Mouse (Mus musculus) Muller cell, postnatal 12 days (primary cell): ENCODE results near the gene Sgta.
A peak's percentile ranks its signal among the peaks of the same experiment; 100 is the strongest.
"Not testable (repeated sequence)": the region's sequence is repeated elsewhere in the genome, so short reads cannot be mapped to it uniquely, and the experiment has no call there.

Source experiments
- DNase-seq: peaks from one replicate; pipeline ENCODE4 v3.0.0-alpha.2; 2015; ENCODE audit errors: inconsistent ontology term

Gene Sgta

DNA sequence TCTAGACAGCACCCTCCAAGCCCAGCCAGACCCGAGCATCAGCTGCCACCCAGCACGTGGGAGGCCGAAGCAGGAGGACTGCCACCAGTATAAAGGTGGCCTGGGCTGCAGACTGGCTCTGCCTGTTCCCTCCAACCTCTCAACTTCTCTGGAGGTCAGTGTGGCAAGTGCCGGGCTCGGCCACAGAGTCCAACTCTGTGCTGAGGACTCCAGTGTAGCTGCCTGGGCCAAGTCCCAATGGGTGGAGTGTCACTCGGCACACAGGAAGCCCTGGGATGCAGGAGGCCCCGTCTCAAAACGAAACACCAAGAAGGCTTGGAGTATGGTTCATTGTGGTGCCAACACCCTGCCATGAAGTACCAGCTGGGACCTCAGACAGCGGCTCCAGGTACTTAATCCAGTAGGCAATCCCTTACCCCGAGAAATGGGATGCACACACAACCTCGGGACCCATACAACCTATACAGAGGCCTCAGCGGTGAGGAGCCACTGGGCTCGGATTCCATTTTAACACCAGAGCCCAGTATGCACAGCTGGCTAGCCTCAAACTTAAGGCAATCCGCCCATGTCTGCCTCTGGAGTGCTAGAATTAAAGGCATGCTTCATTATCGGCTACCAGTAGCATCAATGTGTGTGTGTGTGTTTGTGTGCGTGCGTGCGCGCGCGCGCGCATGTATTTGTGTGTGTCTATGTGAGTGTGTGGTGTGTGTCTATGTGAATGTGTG, 2.4 kb downstream of the Sgta start:
- no peak for DNase-seq

DNA sequence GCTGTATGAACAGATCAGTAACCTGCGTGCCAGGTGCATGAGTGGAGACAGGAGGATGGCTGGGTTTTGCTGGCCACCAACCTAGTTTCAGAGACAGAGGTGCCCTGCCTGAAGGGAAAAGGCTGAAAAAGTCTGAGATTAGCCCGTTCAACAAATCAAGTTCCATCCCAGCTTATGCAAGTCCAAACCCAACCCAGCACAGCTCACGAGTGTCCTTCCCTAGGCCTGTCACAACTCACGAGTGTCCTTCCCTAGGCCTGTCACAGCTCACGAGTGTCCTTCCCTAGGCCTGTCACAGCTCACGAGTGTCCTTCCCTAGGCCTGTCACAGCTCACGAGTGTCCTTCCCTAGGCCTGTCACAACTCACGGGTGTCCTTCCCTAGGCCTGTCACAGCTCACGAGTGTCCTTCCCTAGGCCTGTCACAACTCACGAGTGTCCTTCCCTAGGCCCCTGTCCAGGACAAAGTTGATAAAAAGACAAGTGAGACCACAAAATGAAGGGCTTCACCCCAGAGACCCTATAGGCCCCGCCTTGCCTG, 4.1 kb downstream of the Sgta start:
- not testable (repeated sequence) for DNase-seq

DNA sequence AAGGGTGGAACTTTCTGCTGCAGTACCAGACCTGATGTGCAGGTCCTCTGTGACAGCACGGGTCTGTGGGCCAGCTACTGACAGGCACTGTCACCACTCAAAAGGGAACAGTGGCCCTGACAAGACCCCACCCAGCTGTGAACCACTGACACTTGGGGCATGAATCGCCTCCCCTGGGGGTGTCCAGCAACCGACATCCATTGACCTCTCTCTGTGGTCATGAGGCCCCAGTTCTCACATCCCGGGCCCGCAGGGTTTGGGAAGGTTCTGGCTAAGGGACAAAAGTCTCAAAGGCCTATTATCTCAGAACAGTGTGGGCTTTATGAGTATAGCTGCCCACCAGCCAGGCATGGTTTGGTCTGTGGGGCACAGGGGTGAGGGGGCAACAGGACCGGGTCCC, 4.8 kb downstream of the Sgta start:
- no peak for DNase-seq

DNA sequence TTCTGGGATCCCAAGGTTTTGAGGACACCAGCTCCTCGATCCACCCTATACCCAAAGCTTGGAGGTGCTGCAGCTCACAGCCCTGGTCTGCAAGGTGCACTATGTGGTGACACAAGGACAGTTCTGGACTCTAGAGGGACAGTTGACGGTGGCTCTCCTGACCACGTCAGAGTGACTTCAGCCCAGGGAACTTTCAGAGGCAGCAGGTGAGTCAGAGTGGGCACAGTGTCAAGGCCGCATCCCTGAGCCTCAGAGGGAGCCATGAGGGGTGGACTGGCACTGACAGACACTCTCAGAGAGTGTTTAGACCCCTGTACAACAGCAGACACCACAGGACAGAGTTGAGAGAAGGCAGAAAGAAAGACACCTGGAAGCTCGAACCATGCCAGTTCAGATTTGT, 7.4 kb downstream of the Sgta start:
- no peak for DNase-seq

DNA sequence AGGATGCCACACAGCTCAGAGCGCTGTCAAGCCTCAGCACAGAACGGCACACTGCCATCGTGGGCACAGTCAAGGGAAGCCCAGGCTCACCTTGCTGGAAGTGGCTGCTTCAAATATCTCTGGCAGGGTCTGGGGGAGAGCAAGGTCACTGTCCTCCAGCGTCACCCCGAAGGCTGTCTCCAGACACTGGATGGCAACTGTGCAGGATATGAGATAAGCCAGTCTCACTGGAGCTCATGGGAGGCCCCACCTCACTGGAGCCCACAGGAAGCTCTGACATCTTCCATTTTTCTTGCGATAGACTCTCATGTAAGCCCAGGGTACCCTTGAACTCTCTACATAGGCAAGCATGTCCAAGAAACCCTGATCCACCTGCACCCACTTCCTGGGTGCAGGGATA, 8.8 kb downstream of the Sgta start:
- no peak for DNase-seq

DNA sequence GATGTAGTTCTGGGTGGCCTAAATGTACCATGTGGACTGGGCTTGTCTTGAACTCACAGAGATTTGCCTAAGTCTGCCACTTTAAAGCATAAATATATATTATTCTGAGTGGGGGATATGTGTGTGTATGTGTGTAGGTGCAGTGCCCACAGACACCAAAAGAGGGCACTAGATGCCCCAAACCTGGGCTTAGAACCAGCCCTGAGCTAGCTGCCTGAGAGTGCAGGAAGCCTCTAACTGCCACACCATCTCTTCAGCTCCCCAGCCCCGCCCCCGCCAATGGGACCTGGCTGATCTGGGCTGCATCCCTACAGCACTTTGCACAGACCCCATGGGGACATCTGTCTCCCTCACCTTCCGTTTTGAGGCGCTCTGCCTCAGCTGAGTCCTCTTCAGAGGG, 9.3 kb downstream of the Sgta start:
- DNase-seq, result no peak

DNA sequence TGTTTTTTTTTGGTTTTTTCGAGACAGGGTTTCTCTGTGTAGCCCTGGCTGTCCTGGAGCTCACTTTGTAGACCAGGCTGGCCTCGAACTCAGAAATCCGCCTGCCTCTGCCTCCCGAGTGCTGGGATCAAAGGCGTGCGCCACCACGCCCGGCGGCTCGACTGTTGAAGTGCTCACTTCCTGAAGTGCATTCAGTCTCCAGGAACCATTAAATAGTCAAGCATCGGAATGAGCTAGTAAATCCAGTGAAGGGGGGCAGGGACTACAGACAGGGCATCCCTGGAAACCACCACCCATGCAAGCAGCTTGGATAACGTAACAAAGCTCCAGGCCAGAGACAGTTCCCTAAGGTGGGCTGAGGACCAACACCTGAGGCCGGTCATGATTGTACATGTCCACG, 14.7 kb downstream of the Sgta start:
- DNase-seq, result not testable (repeated sequence)

DNA sequence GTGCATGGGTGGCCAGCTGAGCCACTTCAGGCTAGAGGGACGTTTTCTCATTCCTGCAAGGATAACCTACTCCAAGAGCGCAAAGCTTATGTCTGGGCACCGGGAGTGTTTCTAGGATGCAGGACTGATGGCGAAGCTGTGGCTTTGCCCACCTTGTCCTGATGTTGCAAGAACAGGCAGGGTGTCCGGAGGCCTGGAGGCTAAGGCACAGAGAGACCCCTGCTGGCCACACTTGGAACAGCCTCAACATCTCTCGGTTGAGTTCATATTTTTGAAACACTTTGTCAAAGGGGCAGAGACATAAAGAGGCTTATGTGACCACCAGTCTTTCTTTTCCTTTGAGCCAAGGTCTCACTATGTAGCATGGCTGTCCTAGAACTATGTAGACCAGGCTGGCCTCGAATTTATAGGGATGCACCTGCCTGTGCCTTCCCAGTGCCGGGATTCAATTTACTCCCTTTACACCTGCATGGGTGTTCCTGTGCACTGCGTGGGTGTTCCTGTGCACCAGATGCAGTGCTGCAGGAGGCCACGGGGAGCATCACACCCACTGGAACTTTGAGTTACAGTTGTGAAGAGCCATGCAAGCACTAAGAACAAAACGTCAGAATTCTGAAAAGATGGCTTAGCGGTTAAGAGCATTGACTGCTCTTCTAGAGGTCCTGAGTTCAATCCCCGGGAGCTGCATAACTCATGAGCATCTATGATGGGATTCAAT, 18.4 kb downstream of the Sgta start:
- peak; percentile 38 for DNase-seq

DNA sequence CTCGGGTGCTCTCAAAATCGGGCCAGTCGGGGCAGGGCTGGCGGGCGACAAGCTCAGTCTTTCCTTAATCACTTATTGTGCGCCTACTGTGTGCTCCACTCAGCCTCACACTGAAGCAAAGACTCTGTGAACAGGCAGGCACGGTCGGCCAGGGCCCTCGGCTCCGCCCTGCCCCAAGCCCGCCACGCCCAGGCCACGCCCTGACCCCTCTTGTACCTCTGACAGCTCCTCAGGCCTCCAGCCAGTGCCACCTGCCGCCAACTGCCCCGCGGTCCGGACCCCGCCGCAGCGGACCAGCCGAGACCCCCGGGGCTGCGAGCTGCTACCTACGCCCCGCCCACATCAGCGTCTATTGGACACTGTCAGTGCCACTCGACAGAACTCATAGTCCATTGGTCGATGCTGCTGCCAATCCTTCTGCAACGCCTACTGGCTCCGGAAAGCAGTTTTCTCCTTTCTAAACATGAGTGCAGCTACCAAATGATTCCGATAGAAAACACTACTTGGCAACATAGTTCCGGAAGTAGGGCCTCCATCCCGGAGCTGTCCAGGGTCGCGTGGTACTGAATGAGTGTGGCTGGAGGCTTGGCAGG, 22.9 kb downstream of the Sgta start, which contains the start of gene Slc39a3:
Gene Slc39a3 (minus strand): TSS at position 439 of the 593 bp plus-strand sequence.
- peak; percentile 97 for DNase-seq

DNA sequence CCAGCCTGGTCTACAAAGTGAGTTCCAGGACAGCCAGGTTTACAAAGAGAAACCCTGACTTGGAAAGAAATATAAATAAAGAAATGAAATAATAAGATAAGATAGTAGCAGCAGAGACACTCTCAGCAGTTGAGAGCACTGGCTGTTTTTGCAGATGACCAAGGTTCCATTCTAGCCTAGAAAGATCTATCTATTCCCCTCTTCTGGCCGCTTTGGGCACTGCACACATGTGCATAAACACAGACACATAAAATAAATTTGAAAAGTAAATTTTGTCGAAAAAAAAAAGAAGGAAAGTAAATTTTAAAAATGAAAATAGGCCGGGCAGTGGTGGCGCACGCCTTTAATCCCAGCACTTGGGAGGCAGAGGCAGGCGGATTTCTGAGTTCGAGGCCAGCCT, 23.7 kb downstream of the Sgta start:
- DNase-seq, result peak; percentile 13

DNA sequence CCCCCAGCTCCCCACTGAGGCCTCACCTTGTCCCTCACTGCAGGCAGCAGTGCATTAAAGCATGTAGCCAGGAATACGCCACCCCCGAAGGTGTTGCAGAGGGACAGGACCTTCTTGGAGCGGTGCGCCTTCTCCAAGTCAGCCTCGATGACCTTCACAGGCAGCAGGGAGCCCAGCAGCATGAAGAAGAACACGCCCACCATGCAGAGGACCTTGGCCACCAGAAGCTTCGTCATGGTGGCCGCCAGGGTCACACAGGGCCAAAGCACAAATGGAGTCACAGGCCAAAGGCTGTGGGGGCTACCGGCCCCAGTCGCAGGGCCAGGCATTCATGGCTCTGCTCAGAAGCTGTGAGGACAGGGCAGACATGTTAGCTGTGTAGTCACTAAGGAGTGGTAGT, 26.4 kb downstream of the Sgta start:
- no peak for DNase-seq

DNA sequence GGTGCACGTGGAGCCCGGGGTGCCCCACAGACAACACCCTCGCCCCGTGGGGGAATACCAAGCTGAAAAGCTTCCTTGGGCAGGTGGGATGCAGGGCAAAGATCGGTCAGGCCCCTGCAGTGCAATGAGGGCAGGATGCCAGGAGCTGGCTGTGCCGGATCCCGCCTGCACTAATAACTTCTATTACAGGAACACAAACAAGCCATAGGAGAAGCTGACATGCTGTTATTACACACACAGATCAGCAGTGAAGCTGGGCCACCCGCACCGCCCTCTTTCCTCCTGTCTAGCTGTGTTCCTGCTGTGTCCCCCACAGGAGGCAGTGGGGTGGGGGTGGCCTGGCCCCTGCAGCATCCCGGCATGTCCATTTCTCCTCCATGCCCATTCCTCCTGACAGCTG, 30.9 kb downstream of the Sgta start:
- no peak for DNase-seq

DNA sequence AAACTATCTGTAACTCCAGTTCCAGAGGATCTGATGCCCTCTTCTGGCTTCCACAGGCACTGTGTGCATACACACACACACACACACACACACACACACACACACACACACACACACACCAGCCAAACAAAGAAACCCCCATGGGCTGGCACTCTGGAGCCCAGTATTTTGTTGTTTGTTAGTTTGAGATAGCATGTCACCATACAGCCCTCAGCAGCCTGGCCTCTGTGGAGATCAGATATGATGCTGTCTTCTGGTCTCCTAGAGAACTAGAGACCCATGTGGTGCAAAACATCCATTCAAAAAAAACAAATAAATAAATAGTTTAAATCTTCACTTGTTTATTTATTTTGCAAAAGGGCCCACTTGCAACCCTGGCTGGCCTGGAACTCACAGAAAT, 31.8 kb downstream of the Sgta start:
- no peak for DNase-seq

DNA sequence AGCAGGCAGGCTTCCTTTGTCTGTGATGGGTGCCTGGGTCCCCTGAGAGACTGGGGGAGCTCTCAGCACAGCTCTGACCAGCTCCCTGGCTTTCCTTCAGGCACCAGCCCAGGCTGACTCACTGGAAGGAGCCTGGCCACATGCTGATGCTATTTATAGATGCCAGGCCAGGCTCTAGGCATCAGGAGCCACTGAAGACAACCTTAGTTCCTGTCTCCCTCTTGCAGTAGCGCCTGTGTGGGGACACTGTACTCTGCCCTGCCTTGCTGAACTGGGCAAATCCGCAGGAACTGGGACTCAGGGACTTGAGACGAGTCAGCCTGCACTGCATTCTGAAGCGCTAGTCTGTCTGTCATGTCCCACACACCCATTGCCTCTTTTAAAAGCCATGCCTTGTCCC, 32.6 kb downstream of the Sgta start:
- DNase-seq, result peak; percentile 34

DNA sequence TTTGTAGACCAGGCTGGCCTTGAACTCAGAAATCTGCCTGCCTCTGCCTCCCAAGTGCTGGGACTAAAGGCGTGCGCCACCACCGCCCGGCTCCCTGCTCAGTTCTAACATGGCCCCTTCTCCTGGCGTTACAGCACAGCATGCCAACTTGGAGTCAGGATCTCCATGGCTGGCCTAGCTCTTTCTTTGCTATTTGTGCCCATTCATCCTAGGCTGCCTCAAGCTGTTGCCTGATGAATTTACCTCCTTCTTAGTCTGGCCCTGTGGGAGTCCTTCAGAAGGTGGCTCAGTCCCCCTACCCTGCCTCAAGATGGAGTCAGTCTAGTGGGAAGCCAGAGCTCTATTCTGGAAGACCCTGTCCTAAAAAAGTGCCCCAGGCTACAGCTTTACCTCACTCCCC, 33.1 kb downstream of the Sgta start:
- DNase-seq, result no peak

DNA sequence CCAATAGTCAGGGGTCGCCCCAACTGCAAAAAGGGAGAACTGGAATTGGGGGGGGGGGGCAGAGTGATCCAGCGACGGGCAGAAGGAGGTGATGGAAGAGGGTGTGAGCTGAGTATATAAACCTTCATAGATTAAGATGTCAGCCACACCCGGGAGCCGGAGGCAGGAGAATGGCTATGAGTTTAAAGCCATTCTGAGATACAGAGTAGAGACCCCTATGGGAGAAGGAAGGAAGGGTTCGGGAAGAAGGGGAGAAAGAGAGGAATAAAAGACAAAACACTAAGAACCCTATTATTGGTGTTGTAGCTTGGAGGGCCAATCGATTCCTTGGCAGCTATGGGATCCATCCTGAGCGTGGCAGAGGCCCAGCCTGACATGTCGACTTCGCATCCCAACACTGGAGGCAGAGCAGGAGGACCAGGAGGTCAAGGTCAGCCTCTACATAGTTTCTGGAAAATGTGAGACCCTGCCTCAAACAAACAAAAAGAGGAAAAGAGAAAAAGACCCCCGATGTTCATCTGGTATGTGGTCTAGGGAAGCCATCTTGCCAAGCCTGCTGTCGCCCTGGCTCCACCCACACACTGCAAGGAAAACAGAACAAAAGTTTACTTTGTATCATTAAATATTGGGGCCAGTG, 34.2 kb downstream of the Sgta start, which contains the start of gene Diras1:
Gene Diras1 (minus strand): TSS at position 24 of the 637 bp plus-strand sequence.
- no peak for DNase-seq

DNA sequence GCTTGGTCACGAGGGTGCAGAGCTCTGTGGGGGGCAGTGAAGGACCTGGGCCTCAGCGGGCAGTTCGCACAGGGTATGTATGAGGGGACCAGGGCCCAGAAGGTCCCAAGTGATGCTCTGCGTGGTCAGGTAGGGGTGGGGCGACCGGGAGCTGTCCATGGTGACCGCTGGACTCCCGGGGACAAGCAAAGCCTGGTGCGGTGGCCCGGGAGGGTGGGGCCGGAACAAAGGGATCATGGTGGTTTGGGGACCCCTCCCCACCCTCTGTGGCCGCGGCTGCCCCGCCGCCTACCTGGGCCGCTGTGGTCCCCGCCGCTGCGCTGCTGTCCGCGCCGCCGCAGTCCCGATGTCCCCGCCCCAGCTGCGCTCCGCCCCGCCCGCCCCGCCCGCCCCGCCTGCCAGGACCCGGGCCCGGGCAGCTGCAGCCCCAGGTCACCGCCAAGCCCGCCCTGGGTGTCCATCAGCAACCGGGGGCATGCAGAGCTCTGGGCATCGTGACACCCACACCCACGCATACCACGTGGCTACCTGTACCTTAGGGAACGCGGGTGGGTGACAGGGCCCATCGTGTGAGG, 34.8 kb downstream of the Sgta start:
- DNase-seq, result no peak

DNA sequence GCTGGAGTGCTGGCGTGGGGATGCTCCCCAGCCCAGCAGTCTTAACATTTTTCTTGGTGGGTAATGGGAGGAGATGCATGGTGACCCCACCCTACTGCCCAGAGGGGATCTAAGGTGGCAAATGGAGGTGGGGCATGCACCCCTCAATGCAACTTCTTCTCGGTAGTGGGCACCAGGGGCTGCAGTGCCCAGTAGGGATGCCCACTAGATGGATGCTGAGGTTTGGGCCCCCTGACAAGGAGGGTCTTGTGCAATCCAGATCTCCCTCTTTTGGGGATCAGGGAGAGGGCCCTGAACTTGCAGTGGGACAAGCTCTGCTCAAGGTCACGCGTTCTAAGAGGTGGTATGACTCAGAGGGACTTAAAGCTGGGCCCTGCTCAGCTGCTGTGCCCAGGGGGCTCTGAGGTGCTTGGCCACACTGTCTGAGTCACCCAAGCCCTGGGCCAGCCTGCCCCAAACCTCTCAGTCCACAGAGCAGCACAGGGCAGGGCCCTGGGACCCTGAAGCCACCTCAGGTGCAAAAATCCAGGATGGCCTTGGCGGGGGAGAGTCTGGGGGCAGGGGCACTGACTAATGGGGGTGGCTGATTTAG, 35.5 kb downstream of the Sgta start:
- no peak for DNase-seq

DNA sequence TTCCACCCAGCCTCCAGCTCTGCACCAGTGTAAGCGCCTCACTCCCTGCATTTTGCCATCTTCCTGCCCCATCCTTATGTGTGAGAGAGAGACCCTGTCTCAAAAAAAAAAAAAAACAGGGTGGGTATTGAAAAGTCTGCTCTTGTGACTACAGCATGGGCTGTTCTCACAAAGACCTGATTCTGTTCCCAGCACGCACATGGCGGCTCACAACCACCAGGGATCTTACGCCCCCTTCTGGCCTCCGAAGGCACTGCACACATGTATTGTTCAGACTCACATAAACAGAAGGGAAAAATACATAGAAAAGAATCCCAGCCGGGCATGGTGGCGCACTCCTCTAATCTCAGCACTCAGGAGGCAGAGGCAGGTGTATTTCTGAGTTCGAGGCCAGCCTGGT, 37.2 kb downstream of the Sgta start:
- no peak for DNase-seq

DNA sequence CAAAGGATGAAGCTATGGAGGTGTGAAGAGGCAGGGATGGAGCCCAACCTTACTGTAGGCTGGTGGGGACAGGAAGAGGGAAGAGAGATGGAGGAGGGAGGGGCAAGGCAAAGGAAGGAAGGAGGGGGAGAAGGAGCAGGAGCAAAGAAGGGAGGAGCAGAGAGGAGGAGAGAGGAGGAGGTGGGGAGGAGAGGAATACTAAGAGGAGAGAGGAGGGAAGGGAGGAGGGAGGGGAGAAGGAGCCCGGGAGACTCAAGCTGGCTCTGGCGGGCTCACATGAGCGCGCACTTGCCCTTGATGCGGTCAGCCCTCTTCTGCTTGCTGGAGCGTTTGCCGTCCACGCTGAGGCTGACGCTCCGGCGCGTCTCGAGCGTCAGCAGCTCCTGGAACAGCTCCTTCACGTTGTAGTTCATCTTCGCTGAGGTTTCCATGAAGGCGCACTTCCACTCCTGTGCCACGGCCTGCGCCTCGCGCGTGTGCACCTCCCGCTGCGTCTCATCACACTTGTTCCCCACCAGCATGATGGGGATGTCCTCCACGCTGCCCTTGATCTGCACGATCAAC, 38.4 kb downstream of the Sgta start:
- no peak for DNase-seq

DNA sequence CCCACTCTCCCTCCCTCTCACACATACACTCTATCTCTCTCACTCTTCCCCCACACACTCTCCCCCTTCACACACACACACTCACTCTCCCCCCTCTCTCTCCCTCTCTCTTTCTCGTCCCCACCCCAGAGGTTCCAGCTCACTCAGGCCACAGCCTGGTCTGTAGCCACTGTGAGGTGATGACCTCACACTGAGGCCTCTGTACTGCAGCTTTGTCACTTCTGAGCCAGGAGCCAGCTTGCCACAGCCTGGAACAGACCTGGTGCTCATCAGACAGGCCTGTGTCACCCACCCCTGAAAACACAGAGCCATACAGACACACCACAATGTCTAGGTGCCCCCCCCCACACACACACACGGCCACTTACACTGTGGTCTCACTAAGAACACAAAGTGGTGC, 39.8 kb downstream of the Sgta start:
- no peak for DNase-seq
